Mouse (Mus musculus): ENCODE results near the gene Ccdc127. TPM values are rescaled to one million over a fixed set of nuclear protein-coding genes. Genes with fewer than 3 reads are reported as not detected.

Gene Ccdc127
- polyA plus RNA-seq, 1 experiment from 2014 or later: 43.1 TPM

DNA sequence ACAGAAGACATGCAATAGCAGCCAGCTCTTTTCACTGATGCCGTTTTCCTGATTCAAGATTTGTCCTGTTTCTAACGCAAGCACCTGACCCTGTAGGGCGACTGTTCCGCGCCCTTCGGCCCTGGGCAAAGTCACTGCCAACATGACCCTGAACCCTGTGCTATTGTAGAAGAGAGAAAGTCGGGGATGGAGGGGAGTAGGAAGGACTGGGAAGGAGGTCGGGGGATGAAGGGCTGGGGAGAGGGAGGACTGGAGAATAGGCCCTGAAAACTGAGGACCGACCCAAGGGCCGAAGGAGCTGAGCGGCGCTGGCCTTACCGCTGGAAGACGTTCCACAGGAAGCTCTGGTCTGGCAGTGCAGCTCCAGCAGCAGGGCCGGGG, 33.3 kb upstream of the Ccdc127 start:
- H3K9me3 ChIP-seq (replicated peaks; ENCODE audit: control insufficient read depth, low read length, poor library complexity, severe bottlenecking): no peaks in the 10 kb centered on the region

DNA sequence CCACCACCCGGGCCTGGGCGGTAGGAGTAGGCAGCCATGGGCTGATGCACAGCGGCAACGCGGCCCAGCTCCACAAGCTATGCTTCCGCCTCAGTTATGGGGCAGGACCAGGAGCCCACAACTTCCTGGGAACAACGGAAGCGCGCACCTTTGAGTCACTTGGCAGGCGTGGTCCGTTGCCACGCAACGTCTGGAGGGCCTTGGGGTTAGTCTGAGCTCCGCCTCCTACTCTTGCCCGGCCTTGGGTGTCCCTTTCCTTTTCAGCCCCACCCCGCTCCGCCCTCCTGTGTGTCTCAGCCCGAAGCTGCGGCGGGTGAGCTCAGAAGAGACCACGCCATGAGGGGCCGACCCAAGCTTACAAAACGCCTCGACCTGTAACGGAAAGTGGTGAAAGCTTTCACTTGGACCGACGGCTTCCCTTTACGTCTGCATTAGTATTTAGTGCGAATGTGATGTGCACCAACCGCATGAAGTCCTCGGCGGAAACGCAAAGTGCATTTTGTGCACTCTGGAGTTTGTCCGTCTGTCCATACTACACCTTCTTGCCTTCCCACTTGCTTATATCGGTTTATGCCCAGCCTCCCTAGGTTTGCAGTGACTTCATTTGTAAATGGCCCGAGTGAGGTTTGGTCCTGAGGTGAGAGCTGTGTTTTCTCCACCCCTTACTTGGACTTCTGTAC, 32.8 kb upstream of the Ccdc127 start, which contains the start of gene Pdcd6:
Gene Pdcd6, minus strand, starts transcription at position 411 of the 680 bp plus-strand sequence.
- Histone ChIP-seq H3K27ac (ENCODE audit: low read length) (peak within 1 kb of the TSS; percentile 47), H3K4me1 (ENCODE audit: control insufficient read depth, insufficient read depth, low read length) (peaks cover 13% of the 10 kb centered on the region), H3K36me3 (ENCODE audit: control insufficient read depth, insufficient read depth, low read length) (peaks cover 17% of the 10 kb centered on the region), H3K27me3 (ENCODE audit: control insufficient read depth, insufficient read depth, low read depth, low read length) (no peaks in the 10 kb centered on the region), H3K9ac (ENCODE audit: low read depth, low read length) (peak within 1 kb of the TSS; percentile 79), H3K4me2 (ENCODE audit: low read length) (peak within 1 kb of the TSS; percentile 88), H3K9me3 (replicated peaks; ENCODE audit: control insufficient read depth, low read length, poor library complexity, severe bottlenecking) (no peaks in the 10 kb centered on the region), H3K4me3 (ENCODE audit: low read depth, low read length) (peak within 1 kb of the TSS; percentile 65)
- peak; percentile 99 for ATAC-seq
- under 1% methylated on average over 36 of the region's 36 CpGs for WGBS

More for the DNA sequence above, 33.3 kb upstream of the Ccdc127 start:
- peak overlapping the region; percentile 47 for H3K27ac ChIP-seq (ENCODE audit: low read length)
- peak overlapping the region; percentile 65 for H3K4me3 ChIP-seq (ENCODE audit: low read depth, low read length)
- peak overlapping the region; percentile 88 for H3K4me2 ChIP-seq (ENCODE audit: low read length)
- H3K36me3 ChIP-seq (ENCODE audit: control insufficient read depth, insufficient read depth, low read length): peaks cover 12% of the 10 kb centered on the region
- whole genome bisulfite sequencing: 3% methylated on average over 15 of the region's 15 CpGs
- peak overlapping the region; percentile 79 for H3K9ac ChIP-seq (ENCODE audit: low read depth, low read length)
- no peak for ATAC-seq
- no peaks in the 10 kb centered on the region for H3K27me3 ChIP-seq (ENCODE audit: control insufficient read depth, insufficient read depth, low read depth, low read length)
- H3K4me1 ChIP-seq (ENCODE audit: control insufficient read depth, insufficient read depth, low read length): peaks cover 13% of the 10 kb centered on the region

DNA sequence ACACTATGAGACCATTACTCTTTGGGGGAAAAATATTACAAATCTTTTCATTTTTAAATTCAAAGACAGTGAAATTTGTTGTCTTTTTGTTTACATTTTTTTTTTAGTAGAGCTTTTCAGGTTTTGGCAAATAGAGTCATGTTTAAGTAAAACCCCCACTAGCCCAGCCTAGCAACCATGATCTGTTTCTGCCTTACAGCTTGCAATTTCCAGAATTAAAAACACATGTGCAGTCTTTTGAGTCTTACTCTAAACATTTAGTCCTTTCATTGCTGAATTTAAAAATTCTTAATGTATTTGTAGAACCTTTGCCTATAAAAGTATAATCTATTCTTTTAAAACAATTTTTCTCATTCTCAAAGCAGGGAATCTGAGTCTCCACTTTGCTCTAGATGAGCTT, 20.8 kb upstream of the Ccdc127 start:
- Histone ChIP-seq H3K9ac (ENCODE audit: low read depth, low read length) (no peak overlapping the region), H3K4me1 (ENCODE audit: control insufficient read depth, insufficient read depth, low read length) (no peaks in the 10 kb centered on the region), H3K4me2 (ENCODE audit: low read length) (no peak overlapping the region), H3K4me3 (ENCODE audit: low read depth, low read length) (no peak overlapping the region), H3K9me3 (replicated peaks; ENCODE audit: control insufficient read depth, low read length, poor library complexity, severe bottlenecking) (no peaks in the 10 kb centered on the region), H3K27ac (ENCODE audit: low read length) (no peak overlapping the region), H3K27me3 (ENCODE audit: control insufficient read depth, insufficient read depth, low read depth, low read length) (no peaks in the 10 kb centered on the region), H3K36me3 (ENCODE audit: control insufficient read depth, insufficient read depth, low read length) (peaks cover 45% of the 10 kb centered on the region)
- ATAC-seq: no peak

DNA sequence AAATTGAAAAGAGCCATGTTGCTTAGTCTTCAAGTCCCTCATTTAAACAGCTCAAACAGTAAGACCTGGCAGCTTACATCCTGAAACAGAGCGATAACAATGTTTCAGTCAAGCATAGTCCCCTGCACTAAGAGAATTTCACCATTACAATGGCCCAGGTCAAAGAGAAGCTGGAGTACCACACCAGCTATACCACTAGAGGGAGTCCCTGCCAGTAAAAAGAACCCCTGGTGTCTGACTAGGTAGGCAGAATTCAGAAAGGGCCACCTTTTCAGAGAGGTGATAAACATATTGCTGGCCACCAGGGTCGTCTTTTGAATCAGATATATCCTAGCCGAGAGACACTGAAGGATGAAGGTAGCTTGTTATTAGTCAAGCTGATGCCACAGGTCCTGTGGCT, 9.1 kb upstream of the Ccdc127 start:
- Histone ChIP-seq H3K27me3 (ENCODE audit: control insufficient read depth, insufficient read depth, low read depth, low read length) (no peaks in the 10 kb centered on the region), H3K4me1 (ENCODE audit: control insufficient read depth, insufficient read depth, low read length) (no peaks in the 10 kb centered on the region), H3K27ac (ENCODE audit: low read length) (no peak overlapping the region), H3K36me3 (ENCODE audit: control insufficient read depth, insufficient read depth, low read length) (peaks cover 22% of the 10 kb centered on the region), H3K9me3 (replicated peaks; ENCODE audit: control insufficient read depth, low read length, poor library complexity, severe bottlenecking) (no peaks in the 10 kb centered on the region), H3K9ac (ENCODE audit: low read depth, low read length) (no peak overlapping the region), H3K4me2 (ENCODE audit: low read length) (no peak overlapping the region), H3K4me3 (ENCODE audit: low read depth, low read length) (no peak overlapping the region)
- peak; percentile 66; the same call in 1 of the 2 replicates for ATAC-seq
- 59% methylated on average over 3 of the region's 3 CpGs for WGBS

DNA sequence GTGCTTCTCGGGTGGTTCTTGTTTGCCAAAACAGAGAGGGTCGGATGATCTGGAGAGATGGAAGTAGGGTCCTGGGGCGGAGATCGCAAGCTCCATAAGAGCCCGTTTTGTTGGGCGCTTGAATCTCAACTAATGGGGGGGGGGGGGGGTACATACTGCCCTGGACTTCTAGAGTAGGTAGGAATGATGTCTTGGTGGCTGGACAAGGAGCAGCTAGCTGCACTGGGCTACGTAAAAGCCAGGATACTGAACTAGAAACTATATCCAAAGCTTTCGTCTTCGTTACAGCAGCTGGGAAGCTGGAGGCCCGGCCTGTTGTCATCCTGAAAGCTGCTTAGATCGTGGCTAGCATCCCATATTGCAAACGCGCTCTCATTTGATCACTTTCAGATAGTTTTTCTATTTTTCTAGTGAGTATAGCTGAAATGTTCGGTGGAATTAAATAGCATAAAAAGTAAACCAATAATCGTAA, 362 bp downstream of the Ccdc127 start:
- H3K27ac ChIP-seq (ENCODE audit: low read length): peak overlapping the region; percentile 83
- peak overlapping the region; percentile 87 for H3K4me3 ChIP-seq (ENCODE audit: low read depth, low read length)
- ATAC-seq: peak; percentile 62
- peaks cover 20% of the 10 kb centered on the region for H3K4me1 ChIP-seq (ENCODE audit: control insufficient read depth, insufficient read depth, low read length)
- H3K9ac ChIP-seq (ENCODE audit: low read depth, low read length): peak overlapping the region; percentile 91
- 0 out of 2 replicates have a peak, but pooled peaks cover 2% of the 10 kb centered on the region for H3K36me3 ChIP-seq (ENCODE audit: control insufficient read depth, insufficient read depth, low read length)
- peak overlapping the region; percentile 59 for H3K4me2 ChIP-seq (ENCODE audit: low read length)
- no peaks in the 10 kb centered on the region for H3K27me3 ChIP-seq (ENCODE audit: control insufficient read depth, insufficient read depth, low read depth, low read length)
- H3K9me3 ChIP-seq (replicated peaks; ENCODE audit: control insufficient read depth, low read length, poor library complexity, severe bottlenecking): no peaks in the 10 kb centered on the region
- 1% methylated on average over 15 of the region's 15 CpGs for WGBS

DNA sequence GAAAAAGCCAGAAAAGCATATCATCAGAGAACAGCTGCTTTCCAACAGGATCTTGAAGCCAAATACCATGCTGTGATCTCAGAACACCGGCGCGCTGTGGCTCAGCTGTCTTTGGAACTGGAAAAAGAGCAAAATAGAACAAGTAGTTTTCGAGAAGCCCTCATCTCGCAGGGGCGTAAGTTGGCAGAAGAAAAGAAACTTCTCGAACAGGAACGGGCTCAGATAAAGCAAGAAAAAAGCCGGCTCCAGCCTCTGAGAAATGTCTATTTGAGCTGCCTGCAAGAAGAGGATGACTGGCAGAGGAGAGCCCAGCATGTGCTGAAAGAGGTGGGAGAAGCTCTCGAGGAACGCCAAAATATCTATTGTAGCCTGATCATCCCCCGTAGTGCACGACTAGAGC, 6.4 kb downstream of the Ccdc127 start:
- Histone ChIP-seq H3K9me3 (replicated peaks; ENCODE audit: control insufficient read depth, low read length, poor library complexity, severe bottlenecking) (no peaks in the 10 kb centered on the region), H3K4me3 (ENCODE audit: low read depth, low read length) (no peak overlapping the region), H3K4me2 (ENCODE audit: low read length) (no peak overlapping the region), H3K9ac (ENCODE audit: low read depth, low read length) (no peak overlapping the region), H3K27ac (ENCODE audit: low read length) (no peak overlapping the region), H3K4me1 (ENCODE audit: control insufficient read depth, insufficient read depth, low read length) (no peaks in the 10 kb centered on the region), H3K27me3 (ENCODE audit: control insufficient read depth, insufficient read depth, low read depth, low read length) (no peaks in the 10 kb centered on the region), H3K36me3 (ENCODE audit: control insufficient read depth, insufficient read depth, low read length) (peaks cover 29% of the 10 kb centered on the region)
- WGBS: 97% methylated on average over 13 of the region's 13 CpGs
- no peak for ATAC-seq

DNA sequence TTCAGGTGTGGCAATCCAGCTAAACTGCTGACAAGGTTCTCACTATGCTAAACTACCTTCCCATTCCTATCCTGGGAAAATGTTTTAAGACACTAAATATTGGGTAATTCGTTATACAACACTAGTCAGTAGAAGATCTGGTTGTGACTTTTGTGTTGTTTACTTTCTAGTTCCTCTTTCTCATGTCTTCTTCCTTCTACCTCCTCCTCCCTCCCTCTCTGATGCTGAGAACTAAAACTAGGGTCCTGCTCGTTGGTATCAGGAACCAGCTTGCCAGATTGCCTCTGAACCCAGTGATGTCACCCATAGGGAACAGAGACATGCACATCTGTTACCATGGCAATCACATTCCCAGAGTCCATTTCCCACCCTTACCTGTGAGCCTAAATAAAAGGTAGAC, 12.1 kb downstream of the Ccdc127 start:
- H3K9me3 ChIP-seq (replicated peaks; ENCODE audit: control insufficient read depth, low read length, poor library complexity, severe bottlenecking): no peaks in the 10 kb centered on the region
- H3K4me2 ChIP-seq (ENCODE audit: low read length): no peak overlapping the region
- ATAC-seq: no peak
- no peak overlapping the region for H3K27ac ChIP-seq (ENCODE audit: low read length)
- no peaks in the 10 kb centered on the region for H3K4me1 ChIP-seq (ENCODE audit: control insufficient read depth, insufficient read depth, low read length)
- H3K36me3 ChIP-seq (ENCODE audit: control insufficient read depth, insufficient read depth, low read length): peaks cover 18% of the 10 kb centered on the region
- no peaks in the 10 kb centered on the region for H3K27me3 ChIP-seq (ENCODE audit: control insufficient read depth, insufficient read depth, low read depth, low read length)
- no peak overlapping the region for H3K9ac ChIP-seq (ENCODE audit: low read depth, low read length)
- no peak overlapping the region for H3K4me3 ChIP-seq (ENCODE audit: low read depth, low read length)
- WGBS: 73% methylated on average over 2 of the region's 2 CpGs

DNA sequence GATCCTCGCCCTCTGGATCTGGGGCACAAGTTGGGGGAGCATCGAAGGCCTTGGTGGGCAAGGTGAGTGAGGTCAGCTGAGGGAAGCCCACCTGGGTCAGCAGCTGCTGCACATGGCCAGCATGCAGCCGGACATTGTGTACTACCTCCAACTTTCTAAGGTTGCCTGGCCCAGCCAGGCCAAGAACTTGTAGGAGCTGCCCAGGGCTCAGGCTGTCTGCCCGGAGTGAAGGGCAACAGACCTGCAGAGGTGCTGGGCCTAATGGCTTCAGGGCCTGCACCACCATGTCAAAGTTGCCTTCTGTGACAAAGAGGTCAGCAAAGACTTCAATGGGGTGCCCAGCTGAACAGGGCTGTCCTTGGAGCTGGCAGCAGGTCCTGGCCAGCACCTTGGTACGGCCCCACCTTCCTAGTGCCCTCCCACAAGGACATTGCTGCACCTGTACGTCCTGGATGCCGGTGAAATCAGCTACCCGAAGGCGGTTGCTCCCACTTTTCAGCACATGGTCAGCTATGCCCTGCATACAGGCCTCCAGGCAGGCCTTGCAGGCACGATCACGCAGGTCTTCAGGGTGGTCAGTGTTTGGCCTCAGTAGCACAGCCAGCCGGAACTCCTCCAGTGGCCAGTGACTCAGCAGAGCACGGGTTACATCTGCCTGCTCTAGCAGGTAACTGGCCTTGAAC, 13.2 kb downstream of the Ccdc127 start:
- peak; percentile 18; the same call in 1 of the 2 replicates for ATAC-seq
- H3K4me1 ChIP-seq (ENCODE audit: control insufficient read depth, insufficient read depth, low read length): no peaks in the 10 kb centered on the region
- no peaks in the 10 kb centered on the region for H3K27me3 ChIP-seq (ENCODE audit: control insufficient read depth, insufficient read depth, low read depth, low read length)
- WGBS: 97% methylated on average over 13 of the region's 13 CpGs
- no peak overlapping the region for H3K27ac ChIP-seq (ENCODE audit: low read length)
- H3K4me3 ChIP-seq (ENCODE audit: low read depth, low read length): no peak overlapping the region
- peaks cover 18% of the 10 kb centered on the region for H3K36me3 ChIP-seq (ENCODE audit: control insufficient read depth, insufficient read depth, low read length)
- no peaks in the 10 kb centered on the region for H3K9me3 ChIP-seq (replicated peaks; ENCODE audit: control insufficient read depth, low read length, poor library complexity, severe bottlenecking)
- H3K9ac ChIP-seq (ENCODE audit: low read depth, low read length): no peak overlapping the region
- no peak overlapping the region for H3K4me2 ChIP-seq (ENCODE audit: low read length)

DNA sequence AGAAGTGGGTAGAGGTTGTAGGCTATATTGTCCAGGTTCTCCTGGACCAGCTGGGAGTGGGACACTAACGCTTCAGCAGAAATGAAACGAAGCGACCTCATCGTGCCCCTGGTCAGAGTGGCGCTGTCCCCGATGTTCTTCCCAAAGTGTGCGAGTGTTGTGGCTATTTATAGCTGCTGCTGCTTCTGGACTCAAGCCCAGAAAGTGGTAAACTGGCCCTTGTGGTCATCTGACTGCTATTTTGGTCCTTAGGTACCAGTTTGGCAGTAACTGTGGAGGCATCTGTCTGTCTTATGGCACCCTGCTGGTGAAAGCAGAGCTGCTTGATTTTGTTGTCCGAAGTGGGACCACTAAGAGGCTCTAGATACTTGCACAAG, 13.7 kb downstream of the Ccdc127 start, which contains the start of gene Lrrc14b:
Gene Lrrc14b, minus strand, starts transcription at position 147 of the 377 bp plus-strand sequence.
- no peak for ATAC-seq
- no peaks in the 10 kb centered on the region for H3K9me3 ChIP-seq (replicated peaks; ENCODE audit: control insufficient read depth, low read length, poor library complexity, severe bottlenecking)
- H3K27ac ChIP-seq (ENCODE audit: low read length): no peak within 1 kb of the TSS
- no peak within 1 kb of the TSS for H3K9ac ChIP-seq (ENCODE audit: low read depth, low read length)
- H3K4me1 ChIP-seq (ENCODE audit: control insufficient read depth, insufficient read depth, low read length): no peaks in the 10 kb centered on the region
- no peak within 1 kb of the TSS for H3K4me3 ChIP-seq (ENCODE audit: low read depth, low read length)
- WGBS: 88% methylated on average over 8 of the region's 8 CpGs
- H3K36me3 ChIP-seq (ENCODE audit: control insufficient read depth, insufficient read depth, low read length): peaks cover 14% of the 10 kb centered on the region
- no peaks in the 10 kb centered on the region for H3K27me3 ChIP-seq (ENCODE audit: control insufficient read depth, insufficient read depth, low read depth, low read length)
- H3K4me2 ChIP-seq (ENCODE audit: low read length): no peak within 1 kb of the TSS

Measured in midbrain, embryonic 16.5 days (tissue).